Mouse (Mus musculus) testis, postnatal 14 days (tissue): Measurements from ENCODE around the gene Cd70.

Source experiments
- DNase-seq: peaks from one replicate; pipeline ENCODE4 v3.0.0; 2021; ENCODE audit warnings: low spot score

Cd70 gene

DNA sequence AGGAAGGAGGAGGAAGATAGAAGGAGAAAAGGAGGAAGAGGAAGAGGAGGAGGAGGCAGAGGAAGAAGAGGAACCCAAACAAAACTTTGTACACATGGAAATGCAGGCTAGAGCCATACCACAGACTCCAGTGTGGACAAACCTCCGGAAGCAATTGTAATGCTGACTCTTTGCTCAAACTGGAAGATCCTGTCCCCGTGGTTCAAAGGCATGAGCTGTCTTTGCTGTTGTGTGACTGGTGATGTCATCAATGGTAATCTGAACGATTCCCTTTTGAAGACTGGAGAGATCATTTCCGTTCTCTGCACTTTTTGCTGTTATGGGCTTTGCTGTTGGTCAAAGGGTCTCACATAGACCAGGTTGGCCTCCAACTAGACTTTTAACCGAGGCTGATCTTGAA, 51.3 kb downstream of the Cd70 start:
- DNase-seq = no peak

GRCm38 (mm10) chr17:57096623-57096920, 53.0 kb downstream of the Cd70 start:
- DNase-seq = peak; percentile 66
